Mouse (Mus musculus) CH12.LX (cell line): ENCODE measurements around the gene Cryga.

Experiments
- NELFE ChIP-seq: IDR thresholded peaks from 2 replicates; pipeline ENCODE4 v1.6.1; 2011; ENCODE audit warnings: low read depth, low read length, improper control_type of control experiment
- POLR2A ChIP-seq: IDR thresholded peaks from 2 replicates; pipeline ENCODE4 v1.6.1; 2011; ENCODE audit warnings: low read depth, mild to moderate bottlenecking, improper control_type of control experiment, low read length

DNA sequence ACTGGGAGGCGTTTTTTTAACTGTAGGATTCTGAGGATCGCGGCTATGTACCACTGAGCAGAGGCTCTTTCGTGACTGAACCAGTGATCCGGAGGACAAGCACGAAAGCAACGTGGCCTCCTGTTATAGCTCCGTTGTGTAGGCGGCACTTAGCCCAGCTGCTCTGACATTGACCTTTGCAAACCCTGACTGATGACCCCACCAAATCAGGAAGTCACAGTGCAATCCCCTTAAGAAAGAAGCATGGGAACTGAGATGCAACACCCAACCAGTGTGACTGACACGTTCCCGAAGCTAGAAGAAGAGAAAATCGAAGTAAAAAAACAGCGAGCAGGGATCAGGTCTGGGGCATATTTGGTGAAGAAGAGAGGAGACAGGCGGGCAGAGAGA, 9.6 kb upstream of the Cryga start:
- TF ChIP-seq POLR2A = no peak
- no peak for TF ChIP-seq NELFE
